Mouse (Mus musculus) intestine, embryonic 16.5 days (tissue): ENCODE measurements around the gene Exoc2. TPM values are rescaled to one million over a fixed set of nuclear protein-coding genes. Genes with fewer than 3 reads are reported as not detected.

ENCODE experiments used
- ATAC-seq: fragments of 200-750 bp; cut with Nextera tagmentation; 2 replicates; pipeline ENCODE4 v1.8.0; 2017; ENCODE audit warnings: moderate TSS enrichment, moderate library complexity
- H3K27ac ChIP-seq: fragments of 300-500 bp; sonication (generic); 2 replicates; pipeline ENCODE4 v1.5.1; 2014; ENCODE audit warnings: mild to moderate bottlenecking, low read length
- H3K27me3 ChIP-seq: fragments of 300-500 bp; sonication (generic); replicated peaks from 2 replicates; pipeline ENCODE4 v1.6.1; 2014; ENCODE audit warnings: low read length, control low read depth, mixed read lengths; ENCODE audit not compliant: control insufficient read depth, insufficient read depth
- H3K36me3 ChIP-seq: fragments of 300-500 bp; sonication (generic); 2 replicates; pipeline ENCODE4 v1.6.1; 2014; ENCODE audit warnings: low read length, control low read depth; ENCODE audit not compliant: control insufficient read depth, insufficient read depth
- H3K4me1 ChIP-seq: fragments of 300-500 bp; sonication (generic); 2 replicates; pipeline ENCODE4 v1.6.1; 2014; ENCODE audit warnings: low read length, control low read depth, mixed read lengths; ENCODE audit not compliant: control insufficient read depth, insufficient read depth
- H3K4me2 ChIP-seq: fragments of 300-500 bp; sonication (generic); 2 replicates; pipeline ENCODE4 v1.6.1; 2014; ENCODE audit warnings: low read depth, low read length, control low read depth
- H3K4me3 ChIP-seq: fragments of 300-500 bp; sonication (generic); 2 replicates; pipeline ENCODE4 v1.5.1; 2014; ENCODE audit warnings: mild to moderate bottlenecking, low read length
- H3K9ac ChIP-seq: fragments of 300-500 bp; sonication (generic); 2 replicates; pipeline ENCODE4 v1.6.1; 2014; ENCODE audit warnings: low read depth, low read length
- H3K9me3 ChIP-seq: fragments of 300-500 bp; sonication (generic); 2 replicates; pipeline ENCODE4 v1.6.1; 2016; ENCODE audit warnings: low read length, control low read depth; ENCODE audit not compliant: control insufficient read depth
- WGBS: fragments of 180-500 bp; shearing (Covaris S2); extraction: QIAGEN DNeasy Blood & Tissue Kit; methylation state at CpG from one replicate; pipeline ENCODE4 v1.1.7; 2014; 5-methylcytosine and 5-hydroxymethylcytosine counted together
- polyA plus RNA-seq: library from polyadenylated mRNA; unstranded; fragments of >200 nt; fragmentation: Nextera tagmentation; extraction: Ambion mirVana; gene quantifications from 2 replicates; pipeline ENCODE4 v1.2.1, GENCODE M21; 2015

Gene Exoc2
- polyA plus RNA-seq, 1 experiment from 2014 or later = 22.1 TPM

DNA sequence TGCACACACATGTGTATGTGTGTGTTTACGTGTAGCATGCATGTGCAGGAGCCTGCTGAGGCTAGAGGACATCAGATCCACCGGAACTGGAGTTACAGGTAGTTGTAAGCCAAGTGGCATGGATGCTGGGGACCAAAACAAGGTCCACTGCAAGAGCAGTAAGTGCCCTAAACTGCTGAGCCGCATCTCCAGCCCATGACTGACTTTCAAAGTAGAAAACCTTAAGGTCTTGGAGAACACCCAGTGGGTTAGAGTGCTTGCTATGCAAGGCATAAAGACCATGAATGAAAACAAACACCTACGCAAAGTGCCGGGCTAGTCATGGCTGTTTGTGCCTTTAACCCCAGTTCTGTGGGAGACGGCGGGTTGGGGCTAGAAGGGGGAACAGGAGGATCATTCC, 147.4 kb downstream of the Exoc2 start:
- no peaks in the 10 kb centered on the region for H3K4me1 ChIP-seq
- no peak overlapping the region for H3K9ac ChIP-seq
- H3K27ac ChIP-seq = no peak overlapping the region
- H3K4me3 ChIP-seq = no peak overlapping the region
- no peak for ATAC-seq
- no peak overlapping the region for H3K4me2 ChIP-seq
- WGBS = 96% methylated on average over 7 of the region's 7 CpGs
- H3K27me3 ChIP-seq = no peaks in the 10 kb centered on the region
- peaks cover 7% of the 10 kb centered on the region for H3K36me3 ChIP-seq
- no peaks in the 10 kb centered on the region for H3K9me3 ChIP-seq

DNA sequence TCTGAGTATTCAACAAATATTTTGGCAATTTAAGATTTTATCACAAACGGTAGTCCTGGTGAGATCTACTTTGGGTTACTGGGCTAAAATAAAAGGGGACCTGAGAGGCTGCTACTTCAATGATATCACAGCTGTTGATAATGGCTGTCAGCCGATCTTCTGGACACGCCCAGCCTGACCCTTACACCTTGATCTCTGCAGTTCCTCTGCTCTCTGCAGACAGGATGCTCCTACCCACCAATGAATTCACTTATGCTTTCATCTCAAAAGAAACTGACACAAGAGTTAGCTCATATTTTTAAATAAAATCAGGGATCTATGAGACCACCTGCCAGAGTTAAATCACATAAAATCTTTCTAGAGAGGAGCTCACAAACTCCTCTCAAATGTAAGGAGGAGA, 149.0 kb downstream of the Exoc2 start:
- ATAC-seq = no peak
- H3K27ac ChIP-seq = no peak overlapping the region
- H3K36me3 ChIP-seq = peaks cover 7% of the 10 kb centered on the region
- H3K4me2 ChIP-seq = no peak overlapping the region
- H3K27me3 ChIP-seq = no peaks in the 10 kb centered on the region
- H3K9me3 ChIP-seq = no peaks in the 10 kb centered on the region
- no peak overlapping the region for H3K4me3 ChIP-seq
- H3K9ac ChIP-seq = no peak overlapping the region
- no peaks in the 10 kb centered on the region for H3K4me1 ChIP-seq
- WGBS = 74% methylated on average over 3 of the region's 3 CpGs

DNA sequence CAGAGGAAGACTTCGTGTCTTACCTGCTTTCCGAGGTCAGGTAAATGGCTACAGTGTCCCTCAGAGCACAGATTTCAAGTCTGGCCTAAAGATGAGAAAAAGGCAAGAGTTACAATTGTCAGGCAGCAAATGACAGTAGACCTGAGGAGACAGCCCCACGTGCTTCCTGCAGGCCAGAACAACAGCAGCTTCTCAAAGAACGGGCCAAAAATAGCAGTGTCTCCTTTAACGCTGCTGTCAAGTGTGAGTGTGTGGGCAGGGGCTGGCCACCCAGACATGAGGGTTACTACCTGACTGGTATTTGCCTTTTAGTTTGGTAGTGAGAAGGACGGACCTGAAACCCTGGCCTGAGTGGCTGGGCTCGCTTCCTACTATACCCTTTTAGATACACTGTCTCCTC, 153.3 kb downstream of the Exoc2 start:
- no peak overlapping the region for H3K4me3 ChIP-seq
- no peak for ATAC-seq
- H3K4me2 ChIP-seq = no peak overlapping the region
- peaks cover 7% of the 10 kb centered on the region for H3K36me3 ChIP-seq
- H3K27ac ChIP-seq = no peak overlapping the region
- WGBS = 87% methylated on average over 7 of the region's 7 CpGs
- H3K9me3 ChIP-seq = no peaks in the 10 kb centered on the region
- no peak overlapping the region for H3K9ac ChIP-seq
- no peaks in the 10 kb centered on the region for H3K27me3 ChIP-seq
- no peaks in the 10 kb centered on the region for H3K4me1 ChIP-seq

DNA sequence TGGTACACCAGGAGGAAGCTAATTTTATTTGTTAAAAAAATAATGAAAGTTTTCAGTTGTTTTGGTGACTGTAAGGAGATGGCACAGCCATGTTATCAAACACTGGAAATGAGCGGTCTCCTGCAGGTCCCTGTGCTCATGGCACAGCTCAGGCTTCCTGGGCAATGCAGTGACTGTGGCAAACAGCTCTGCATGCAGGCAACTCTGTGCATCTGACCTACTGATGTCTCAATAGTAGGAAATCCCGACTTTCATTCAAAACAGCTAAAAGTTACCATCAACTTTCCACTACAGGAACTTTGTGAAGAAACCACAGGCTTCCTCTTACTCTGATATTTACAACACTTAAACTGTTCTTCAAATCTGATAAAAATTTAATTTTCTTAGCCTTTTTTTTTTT, 154.0 kb downstream of the Exoc2 start:
- Histone ChIP-seq H3K9ac (no peak overlapping the region), H3K27ac (no peak overlapping the region), H3K9me3 (no peaks in the 10 kb centered on the region), H3K4me3 (no peak overlapping the region), H3K4me2 (no peak overlapping the region), H3K27me3 (no peaks in the 10 kb centered on the region), H3K4me1 (no peaks in the 10 kb centered on the region), H3K36me3 (peaks cover 7% of the 10 kb centered on the region)
- ATAC-seq = no peak
- WGBS = 92% methylated on average over 2 of the region's 2 CpGs

DNA sequence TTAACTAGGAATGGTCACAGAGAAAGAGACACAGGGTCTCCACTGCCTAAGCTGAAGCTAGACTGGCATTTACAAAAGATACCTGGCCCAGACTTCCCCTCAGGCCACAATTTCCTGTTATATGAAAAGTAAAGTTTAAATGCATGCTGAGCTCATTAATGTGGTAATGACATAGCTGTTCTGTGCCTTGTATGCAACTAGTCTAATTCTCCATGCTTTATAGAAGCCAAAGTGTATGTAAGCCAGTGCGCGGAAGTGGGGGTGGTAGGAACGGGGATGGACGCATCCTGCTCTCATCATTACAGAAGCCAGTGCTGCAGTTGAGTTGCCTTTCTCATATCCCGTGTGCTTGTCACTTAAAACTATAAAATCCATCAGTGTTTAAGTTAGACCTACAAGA, 156.5 kb downstream of the Exoc2 start:
- Histone ChIP-seq H3K4me3 (no peak overlapping the region), H3K27ac (no peak overlapping the region), H3K9me3 (no peaks in the 10 kb centered on the region), H3K36me3 (peaks cover 7% of the 10 kb centered on the region), H3K27me3 (no peaks in the 10 kb centered on the region), H3K4me2 (no peak overlapping the region), H3K9ac (no peak overlapping the region), H3K4me1 (no peaks in the 10 kb centered on the region)
- WGBS = 95% methylated on average over 5 of the region's 5 CpGs
- ATAC-seq = no peak

DNA sequence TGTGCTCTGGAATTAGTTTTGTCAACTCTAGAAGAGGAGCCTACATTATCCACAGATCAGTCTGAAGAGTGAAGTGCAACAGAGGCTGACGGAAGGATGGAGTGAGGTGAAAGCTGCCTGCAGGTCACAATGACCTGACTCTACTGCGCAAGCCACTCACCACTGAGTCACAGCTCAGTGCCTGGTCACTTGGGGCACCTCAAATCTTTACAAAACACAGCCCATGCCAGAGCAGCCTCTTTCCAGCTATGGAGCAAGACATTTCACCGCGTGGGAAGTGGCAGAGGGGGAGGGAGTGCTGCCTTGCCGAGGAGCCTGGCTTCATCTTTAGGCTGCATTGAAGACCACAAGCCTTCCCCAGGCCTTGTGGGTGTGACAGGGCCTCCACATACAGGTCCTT, 159.6 kb downstream of the Exoc2 start:
- Histone ChIP-seq H3K9ac (no peak overlapping the region), H3K36me3 (no peaks in the 10 kb centered on the region), H3K27me3 (no peaks in the 10 kb centered on the region), H3K4me1 (no peaks in the 10 kb centered on the region), H3K27ac (no peak overlapping the region), H3K4me3 (no peak overlapping the region), H3K4me2 (no peak overlapping the region), H3K9me3 (no peaks in the 10 kb centered on the region)
- no peak for ATAC-seq
- 86% methylated on average over 5 of the region's 5 CpGs for WGBS

DNA sequence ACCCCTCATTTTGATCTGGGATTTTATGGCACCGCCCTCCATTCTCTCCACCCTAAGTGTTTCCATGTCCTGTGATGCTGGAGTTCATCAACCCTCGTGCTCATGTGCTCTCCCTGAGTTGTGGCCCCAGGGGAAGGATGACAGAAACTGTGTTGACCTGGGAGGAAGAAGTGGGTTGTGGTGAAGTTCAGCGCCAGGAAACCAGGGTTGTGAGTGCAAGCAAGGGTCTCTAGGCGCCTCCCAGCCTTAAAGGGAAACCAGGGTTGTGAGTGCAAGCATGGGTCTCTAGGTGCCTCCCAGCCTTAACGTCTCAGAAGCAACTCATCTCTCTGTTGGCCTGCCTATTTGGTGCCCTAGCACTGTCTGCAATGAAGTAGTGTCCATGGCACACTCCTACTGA, 160.4 kb downstream of the Exoc2 start:
- ATAC-seq = no peak
- Histone ChIP-seq H3K4me2 (no peak overlapping the region), H3K27ac (no peak overlapping the region), H3K27me3 (no peaks in the 10 kb centered on the region), H3K9me3 (no peaks in the 10 kb centered on the region), H3K36me3 (no peaks in the 10 kb centered on the region), H3K9ac (no peak overlapping the region), H3K4me1 (no peaks in the 10 kb centered on the region), H3K4me3 (no peak overlapping the region)
- 84% methylated on average over 5 of the region's 5 CpGs for WGBS

DNA sequence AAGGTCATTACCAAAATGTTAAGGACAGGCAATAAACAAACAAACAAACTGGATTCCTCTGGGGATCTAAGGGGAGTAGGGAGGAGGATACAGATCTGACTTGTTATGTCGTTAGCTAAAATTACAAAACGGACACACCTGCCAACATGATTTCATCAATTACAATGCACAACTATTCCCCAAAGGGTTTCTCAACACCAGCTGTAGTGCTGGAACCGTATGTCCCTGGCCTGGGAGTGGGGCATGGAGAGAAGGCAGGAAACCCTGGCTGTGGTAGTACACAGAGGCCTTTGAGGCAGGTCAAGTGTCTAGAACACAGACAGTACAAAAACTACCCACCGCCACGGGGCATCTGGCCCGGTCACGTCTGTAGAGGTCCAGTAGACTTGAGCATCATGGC, 164.7 kb downstream of the Exoc2 start:
- Histone ChIP-seq H3K4me1 (no peaks in the 10 kb centered on the region), H3K9ac (no peak overlapping the region), H3K27ac (no peak overlapping the region), H3K36me3 (no peaks in the 10 kb centered on the region), H3K27me3 (no peaks in the 10 kb centered on the region), H3K9me3 (no peaks in the 10 kb centered on the region), H3K4me3 (no peak overlapping the region), H3K4me2 (no peak overlapping the region)
- 88% methylated on average over 7 of the region's 7 CpGs for WGBS
- ATAC-seq = no peak

DNA sequence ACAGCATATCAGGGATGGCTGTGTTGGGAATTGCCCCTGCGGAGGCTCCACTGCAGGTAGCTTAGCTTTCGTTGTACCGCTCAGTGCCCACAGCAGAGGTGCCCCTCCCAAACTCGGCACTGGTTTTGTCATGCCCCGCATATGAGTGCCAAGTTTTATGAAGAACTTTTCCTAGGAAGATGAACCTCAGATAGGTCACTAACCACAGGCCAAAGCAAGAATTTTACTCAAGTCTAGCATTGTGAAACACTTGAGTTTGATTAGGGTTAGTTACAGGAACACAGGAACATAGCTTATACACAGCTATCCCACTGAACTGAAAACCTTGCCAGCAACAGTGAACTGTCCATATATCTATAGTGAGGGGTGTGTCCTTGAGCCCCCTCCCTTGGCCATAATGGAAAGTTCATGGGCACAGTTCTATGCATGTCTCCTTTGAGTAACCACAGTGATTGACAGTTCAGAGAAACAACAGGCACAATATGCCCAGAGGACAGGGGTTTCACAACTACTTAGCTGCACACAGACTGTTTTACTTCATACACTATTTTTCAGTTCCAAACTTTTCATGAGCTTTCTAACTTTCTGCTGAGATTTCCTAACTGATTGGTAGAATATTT, 171.4 kb downstream of the Exoc2 start:
- Histone ChIP-seq H3K4me3 (no peak overlapping the region), H3K27me3 (no peaks in the 10 kb centered on the region), H3K27ac (no peak overlapping the region), H3K36me3 (no peaks in the 10 kb centered on the region), H3K4me2 (no peak overlapping the region), H3K9ac (no peak overlapping the region), H3K9me3 (no peaks in the 10 kb centered on the region), H3K4me1 (no peaks in the 10 kb centered on the region)
- WGBS = 92% methylated on average over 5 of the region's 5 CpGs
- no peak for ATAC-seq

DNA sequence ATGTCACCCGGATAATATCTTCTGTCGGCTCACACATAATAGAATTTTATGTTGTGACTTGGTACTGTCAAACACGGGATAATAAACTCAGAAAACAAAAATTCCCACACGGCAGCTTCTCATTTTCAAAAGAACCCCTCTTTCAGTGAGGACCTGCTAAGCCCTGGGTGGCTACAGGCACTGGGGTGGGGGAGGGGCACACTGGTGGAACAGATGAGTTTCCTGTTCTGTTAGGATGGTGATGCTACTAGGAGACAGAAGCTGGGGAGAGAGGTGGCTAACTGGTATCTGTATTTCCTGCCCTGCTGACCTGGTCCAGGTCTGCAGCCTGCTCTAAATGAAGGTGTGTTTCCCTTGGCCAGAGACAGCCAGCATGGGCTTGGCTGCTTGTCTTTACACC, 172.0 kb downstream of the Exoc2 start:
- Histone ChIP-seq H3K4me2 (no peak overlapping the region), H3K36me3 (no peaks in the 10 kb centered on the region), H3K27me3 (no peaks in the 10 kb centered on the region), H3K9me3 (no peaks in the 10 kb centered on the region), H3K27ac (no peak overlapping the region), H3K4me1 (no peaks in the 10 kb centered on the region), H3K4me3 (no peak overlapping the region), H3K9ac (no peak overlapping the region)
- 80% methylated on average over 4 of the region's 4 CpGs for WGBS
- ATAC-seq = no peak
